Mouse (Mus musculus): Measurements from ENCODE around the gene Arid1b. TPM values are rescaled to one million over a fixed set of nuclear protein-coding genes. Genes with fewer than 3 reads are reported as not detected.

Gene Arid1b
- polyA plus RNA-seq, 1 experiment from 2014 or later = 14.8 TPM

GRCm38 (mm10) chr17:5274429-5274828, 280.3 kb downstream of the Arid1b start:
- Histone ChIP-seq H3K9ac (ENCODE audit: low read length) (no peak overlapping the region), H3K27ac (replicated peaks; ENCODE audit: low read depth, low read length) (no peak overlapping the region), H3K4me1 (ENCODE audit: control insufficient read depth, insufficient read depth, low read length) (no peaks in the 10 kb centered on the region), H3K9me3 (ENCODE audit: control insufficient read depth, low read length) (no peaks in the 10 kb centered on the region), H3K4me3 (ENCODE audit: low read depth, low read length) (no peak overlapping the region), H3K4me2 (ENCODE audit: low read depth, severe bottlenecking) (no peak overlapping the region), H3K36me3 (ENCODE audit: control insufficient read depth, insufficient read depth, low read length) (no peaks in the 10 kb centered on the region), H3K27me3 (ENCODE audit: control insufficient read depth, insufficient read depth, low read length) (no peaks in the 10 kb centered on the region)
- ATAC-seq (ENCODE audit: insufficient number of reproducible peaks, low FRiP score, low TSS enrichment, low read depth) = no peak
- WGBS = 69% methylated on average over 3 of the region's 3 CpGs
- no peak for DNase-seq (ENCODE audit: low spot score)

- Histone ChIP-seq H3K9ac (ENCODE audit: low read length) (no peak overlapping the region), H3K27ac (replicated peaks; ENCODE audit: low read depth, low read length) (0 out of 2 replicates have a peak overlapping the region, but pooled peaks have one; percentile 14), H3K4me1 (ENCODE audit: control insufficient read depth, insufficient read depth, low read length) (no peaks in the 10 kb centered on the region), H3K36me3 (ENCODE audit: control insufficient read depth, insufficient read depth, low read length) (peaks cover 3% of the 10 kb centered on the region; the same call in 1 of the 2 replicates), H3K4me2 (ENCODE audit: low read depth, severe bottlenecking) (no peak overlapping the region), H3K27me3 (ENCODE audit: control insufficient read depth, insufficient read depth, low read length) (no peaks in the 10 kb centered on the region), H3K9me3 (ENCODE audit: control insufficient read depth, low read length) (no peaks in the 10 kb centered on the region), H3K4me3 (ENCODE audit: low read depth, low read length) (no peak overlapping the region)
- ATAC-seq (ENCODE audit: insufficient number of reproducible peaks, low FRiP score, low TSS enrichment, low read depth) (no peak), DNase-seq (ENCODE audit: low spot score) (no peak)
- 78% methylated on average over 6 of the region's 6 CpGs for WGBS
These were observed 281.6 kb downstream of the Arid1b start for GRCm38 (mm10) chr17:5275749-5276148.

GRCm38 (mm10) chr17:5277137-5277871, 283.2 kb downstream of the Arid1b start:
- Histone ChIP-seq H3K9ac (ENCODE audit: low read length) (no peak overlapping the region), H3K36me3 (ENCODE audit: control insufficient read depth, insufficient read depth, low read length) (peaks cover 3% of the 10 kb centered on the region; the same call in 1 of the 2 replicates), H3K4me1 (ENCODE audit: control insufficient read depth, insufficient read depth, low read length) (no peaks in the 10 kb centered on the region), H3K4me2 (ENCODE audit: low read depth, severe bottlenecking) (no peak overlapping the region), H3K27me3 (ENCODE audit: control insufficient read depth, insufficient read depth, low read length) (no peaks in the 10 kb centered on the region), H3K9me3 (ENCODE audit: control insufficient read depth, low read length) (no peaks in the 10 kb centered on the region), H3K4me3 (ENCODE audit: low read depth, low read length) (no peak overlapping the region), H3K27ac (replicated peaks; ENCODE audit: low read depth, low read length) (no peak overlapping the region)
- 92% methylated on average over 17 of the region's 17 CpGs for WGBS
- ATAC-seq (ENCODE audit: insufficient number of reproducible peaks, low FRiP score, low TSS enrichment, low read depth) (no peak), DNase-seq (ENCODE audit: low spot score) (no peak)

GRCm38 (mm10) chr17:5280499-5281053, 286.4 kb downstream of the Arid1b start:
- DNase-seq (ENCODE audit: low spot score) = no peak
- Histone ChIP-seq H3K9ac (ENCODE audit: low read length) (no peak overlapping the region), H3K4me3 (ENCODE audit: low read depth, low read length) (no peak overlapping the region), H3K36me3 (ENCODE audit: control insufficient read depth, insufficient read depth, low read length) (peaks cover 3% of the 10 kb centered on the region; the same call in 1 of the 2 replicates), H3K27ac (replicated peaks; ENCODE audit: low read depth, low read length) (no peak overlapping the region), H3K27me3 (ENCODE audit: control insufficient read depth, insufficient read depth, low read length) (no peaks in the 10 kb centered on the region), H3K4me1 (ENCODE audit: control insufficient read depth, insufficient read depth, low read length) (peaks cover 4% of the 10 kb centered on the region), H3K4me2 (ENCODE audit: low read depth, severe bottlenecking) (no peak overlapping the region), H3K9me3 (ENCODE audit: control insufficient read depth, low read length) (no peaks in the 10 kb centered on the region)
- 89% methylated on average over 4 of the region's 4 CpGs for WGBS
- ATAC-seq (ENCODE audit: insufficient number of reproducible peaks, low FRiP score, low TSS enrichment, low read depth) = no peak

DNA sequence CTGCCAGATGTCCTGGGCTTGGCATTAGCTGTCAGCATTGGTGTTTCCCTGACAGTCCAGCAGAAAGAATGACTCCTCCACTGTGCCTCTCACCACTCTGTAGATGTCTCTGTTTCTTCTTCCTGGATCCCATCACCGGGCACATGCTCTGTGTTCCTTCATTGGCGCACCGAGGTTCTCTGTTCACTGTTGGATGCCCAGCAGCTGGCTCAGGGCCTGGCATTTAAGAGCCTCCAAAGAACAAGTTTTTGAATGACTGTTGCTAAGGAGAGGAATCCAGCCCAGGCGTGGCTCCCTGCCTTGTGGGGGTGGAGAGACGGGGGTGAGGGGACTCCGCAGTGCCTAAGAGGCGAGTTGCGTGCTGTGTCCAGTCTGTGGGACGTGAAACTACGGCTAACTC, 290.7 kb downstream of the Arid1b start:
- H3K4me2 ChIP-seq (ENCODE audit: low read depth, severe bottlenecking) = no peak overlapping the region
- H3K9ac ChIP-seq (ENCODE audit: low read length) = no peak overlapping the region
- DNase-seq (ENCODE audit: low spot score) (no peak), ATAC-seq (ENCODE audit: insufficient number of reproducible peaks, low FRiP score, low TSS enrichment, low read depth) (no peak)
- H3K27ac ChIP-seq (replicated peaks; ENCODE audit: low read depth, low read length) = no peak overlapping the region
- no peak overlapping the region for H3K4me3 ChIP-seq (ENCODE audit: low read depth, low read length)
- WGBS = 83% methylated on average over 10 of the region's 10 CpGs
- peaks cover under 1% of the 10 kb centered on the region; the same call in 1 of the 2 replicates for H3K36me3 ChIP-seq (ENCODE audit: control insufficient read depth, insufficient read depth, low read length)
- H3K9me3 ChIP-seq (ENCODE audit: control insufficient read depth, low read length) = no peaks in the 10 kb centered on the region
- peaks cover 15% of the 10 kb centered on the region for H3K4me1 ChIP-seq (ENCODE audit: control insufficient read depth, insufficient read depth, low read length)
- H3K27me3 ChIP-seq (ENCODE audit: control insufficient read depth, insufficient read depth, low read length) = no peaks in the 10 kb centered on the region

DNA sequence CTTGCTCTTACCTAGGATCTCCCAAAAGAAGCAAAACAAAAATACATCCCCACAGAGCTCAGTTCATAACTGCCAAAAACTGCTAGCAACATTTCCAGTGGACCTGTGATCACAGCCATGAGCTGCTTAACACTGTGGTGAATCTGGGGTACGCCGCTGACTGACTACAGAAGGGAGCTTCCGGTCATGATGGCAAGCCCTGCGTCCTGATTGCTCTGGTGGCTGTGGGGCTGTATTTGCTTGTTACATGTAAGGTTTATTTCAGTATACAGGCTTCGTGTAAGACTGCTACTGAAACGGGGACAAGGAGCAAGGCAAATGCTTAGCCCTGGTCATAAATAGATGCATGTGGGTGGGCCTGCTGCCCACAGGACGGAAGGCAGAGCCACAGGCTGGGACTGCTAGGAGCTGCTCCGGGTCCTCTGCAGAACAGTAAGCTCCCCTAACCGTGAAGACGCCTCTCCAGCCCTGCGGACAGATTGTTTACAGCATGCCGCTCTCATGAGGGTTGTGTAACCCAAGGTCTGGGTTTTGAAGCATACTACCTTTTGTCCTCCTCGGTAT, 291.8 kb downstream of the Arid1b start:
- ATAC-seq (ENCODE audit: insufficient number of reproducible peaks, low FRiP score, low TSS enrichment, low read depth) (no peak), DNase-seq (ENCODE audit: low spot score) (no peak)
- WGBS = 55% methylated on average over 13 of the region's 13 CpGs
- peaks cover under 1% of the 10 kb centered on the region; the same call in 1 of the 2 replicates for H3K36me3 ChIP-seq (ENCODE audit: control insufficient read depth, insufficient read depth, low read length)
- H3K27me3 ChIP-seq (ENCODE audit: control insufficient read depth, insufficient read depth, low read length) = no peaks in the 10 kb centered on the region
- no peak overlapping the region for H3K9ac ChIP-seq (ENCODE audit: low read length)
- H3K4me1 ChIP-seq (ENCODE audit: control insufficient read depth, insufficient read depth, low read length) = peaks cover 15% of the 10 kb centered on the region
- no peak overlapping the region for H3K27ac ChIP-seq (replicated peaks; ENCODE audit: low read depth, low read length)
- H3K4me3 ChIP-seq (ENCODE audit: low read depth, low read length) = no peak overlapping the region
- H3K4me2 ChIP-seq (ENCODE audit: low read depth, severe bottlenecking) = no peak overlapping the region
- no peaks in the 10 kb centered on the region for H3K9me3 ChIP-seq (ENCODE audit: control insufficient read depth, low read length)

DNA sequence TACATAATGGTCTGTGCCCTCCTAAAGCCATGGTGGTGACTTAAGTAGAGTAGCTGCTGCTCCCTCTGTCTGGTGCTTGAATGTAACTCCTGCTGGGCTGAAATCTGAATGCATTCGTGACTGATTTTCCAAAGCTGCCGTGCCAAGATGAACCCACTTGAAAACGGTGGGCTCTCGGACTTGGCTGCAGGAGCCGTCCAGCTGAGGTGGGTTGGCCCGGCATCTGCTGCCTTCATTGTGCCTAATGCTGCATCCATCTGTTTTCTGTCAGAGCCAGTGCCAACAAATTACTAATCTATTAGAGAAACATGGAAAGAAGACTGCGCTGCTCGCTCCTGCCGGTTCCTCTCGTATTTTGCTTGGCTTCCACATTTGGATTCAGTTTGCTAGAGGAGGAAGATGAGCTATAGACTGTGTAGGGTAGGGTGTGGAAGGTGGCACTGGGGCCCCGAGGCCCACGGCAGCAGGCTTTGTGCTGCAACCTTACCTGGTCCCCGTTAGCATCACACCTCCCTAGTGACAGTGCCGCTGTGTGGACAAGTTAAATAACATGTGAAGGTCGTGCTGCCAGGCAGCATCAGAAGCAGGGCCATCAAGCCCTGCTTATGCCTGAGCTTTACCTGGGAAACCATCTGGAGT, 292.6 kb downstream of the Arid1b start:
- peaks cover 3% of the 10 kb centered on the region; the same call in 1 of the 2 replicates for H3K36me3 ChIP-seq (ENCODE audit: control insufficient read depth, insufficient read depth, low read length)
- 68% methylated on average over 15 of the region's 15 CpGs for WGBS
- H3K4me3 ChIP-seq (ENCODE audit: low read depth, low read length) = no peak overlapping the region
- no peak overlapping the region for H3K9ac ChIP-seq (ENCODE audit: low read length)
- no peak overlapping the region for H3K27ac ChIP-seq (replicated peaks; ENCODE audit: low read depth, low read length)
- ATAC-seq (ENCODE audit: insufficient number of reproducible peaks, low FRiP score, low TSS enrichment, low read depth) (no peak), DNase-seq (ENCODE audit: low spot score) (no peak)
- no peak overlapping the region for H3K4me2 ChIP-seq (ENCODE audit: low read depth, severe bottlenecking)
- H3K27me3 ChIP-seq (ENCODE audit: control insufficient read depth, insufficient read depth, low read length) = no peaks in the 10 kb centered on the region
- H3K4me1 ChIP-seq (ENCODE audit: control insufficient read depth, insufficient read depth, low read length) = peaks cover 15% of the 10 kb centered on the region
- no peaks in the 10 kb centered on the region for H3K9me3 ChIP-seq (ENCODE audit: control insufficient read depth, low read length)

GRCm38 (mm10) chr17:5287210-5287591, 293.1 kb downstream of the Arid1b start:
- ATAC-seq (ENCODE audit: insufficient number of reproducible peaks, low FRiP score, low TSS enrichment, low read depth) = no peak
- WGBS = 70% methylated on average over 4 of the region's 4 CpGs
- Histone ChIP-seq H3K4me1 (ENCODE audit: control insufficient read depth, insufficient read depth, low read length) (peaks cover 15% of the 10 kb centered on the region), H3K9me3 (ENCODE audit: control insufficient read depth, low read length) (no peaks in the 10 kb centered on the region), H3K4me2 (ENCODE audit: low read depth, severe bottlenecking) (no peak overlapping the region), H3K9ac (ENCODE audit: low read length) (no peak overlapping the region), H3K27me3 (ENCODE audit: control insufficient read depth, insufficient read depth, low read length) (no peaks in the 10 kb centered on the region), H3K36me3 (ENCODE audit: control insufficient read depth, insufficient read depth, low read length) (peaks cover 3% of the 10 kb centered on the region; the same call in 1 of the 2 replicates), H3K4me3 (ENCODE audit: low read depth, low read length) (no peak overlapping the region), H3K27ac (replicated peaks; ENCODE audit: low read depth, low read length) (no peak overlapping the region)
- no peak for DNase-seq (ENCODE audit: low spot score)
